Mouse (Mus musculus): ENCODE results near the gene Gm49318. TPM values are rescaled to one million over a fixed set of nuclear protein-coding genes. Genes with fewer than 3 reads are reported as not detected.
"Not testable (repeated sequence)": the region's sequence is repeated elsewhere in the genome, so short reads cannot be mapped to it uniquely, and the experiment has no call there.

The Gm49318 gene
- 1 to 10 TPM; 1.5 to 2.8 TPM for total RNA-seq (2021)
- long read RNA-seq, experiment 1, partial matches to known transcripts: 0 of 4 reads
- long read RNA-seq, experiment 1, other reads (novel, unspliced or antisense): 4 of 4 reads
- long read RNA-seq, experiment 2, partial matches to known transcripts: 0 of 3 reads
- long read RNA-seq, experiment 2, other reads (novel, unspliced or antisense): 3 of 3 reads

GRCm38 (mm10) chr9:22070791-22071573, at the start of gene Gm49318, which contains the start of gene Zfp653:
Gene Gm49318, minus strand, starts transcription at chr9:22071259.
Gene Zfp653, minus strand, starts transcription at chr9:22071376.
- peak; percentile 97 to 98 for DNase-seq (ENCODE audit: low spot score in 2 of 2)

DNA sequence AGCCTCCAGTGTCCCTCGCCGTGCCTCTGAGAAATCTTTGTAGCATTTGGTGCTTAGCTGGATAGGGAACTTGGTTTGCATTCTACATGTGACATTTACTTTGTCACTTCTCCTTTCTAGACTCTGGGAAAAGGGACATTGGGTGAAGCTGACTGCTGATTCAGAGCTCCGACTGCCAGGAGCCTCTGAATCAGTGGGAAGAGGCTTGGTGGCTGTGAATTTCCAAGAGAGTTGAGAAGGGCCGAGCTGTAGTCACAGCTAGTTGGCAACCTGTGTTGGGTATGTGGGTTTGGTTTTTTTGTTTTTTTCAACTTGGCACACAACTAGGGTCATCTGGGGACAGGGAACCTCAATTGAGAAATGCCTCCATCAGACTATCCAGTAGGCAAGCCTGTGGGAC, 48.5 kb upstream of the Gm49318 start:
- DNase-seq (ENCODE audit: low spot score in 2 of 2): peak in 1 of 2 experiments; percentile 13

DNA sequence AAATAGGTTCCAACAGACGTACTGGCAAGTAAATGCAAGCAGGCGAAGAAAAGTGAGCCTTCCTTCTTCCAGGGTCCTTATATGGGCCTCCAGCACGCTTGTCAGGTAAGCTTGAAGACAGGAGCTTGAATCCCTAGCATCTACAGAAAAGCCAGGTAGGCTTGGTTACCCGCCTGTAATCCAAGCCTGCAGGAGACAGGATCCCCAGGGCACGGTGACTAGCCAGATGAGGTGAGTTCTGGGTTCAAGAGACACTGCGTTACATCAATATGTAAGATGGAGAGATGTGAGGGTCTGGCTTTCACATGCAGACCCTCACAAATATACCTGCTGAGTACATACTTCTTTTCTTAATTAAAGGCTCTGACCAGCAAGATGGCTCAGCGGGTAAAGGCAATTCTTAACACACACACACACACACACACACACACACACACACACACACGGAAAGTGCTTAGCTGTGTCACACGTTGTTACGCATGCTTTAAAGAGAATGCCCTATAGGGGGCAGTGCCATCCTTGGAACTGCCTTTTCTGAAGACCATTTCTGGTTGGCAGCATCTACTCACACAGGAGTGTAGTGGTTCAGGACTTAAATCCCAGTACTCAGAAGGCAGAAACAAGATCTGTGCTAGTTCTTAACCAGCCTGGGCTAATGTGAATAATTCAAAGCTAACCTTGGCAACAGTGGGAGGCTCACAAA, 46.8 kb upstream of the Gm49318 start:
- DNase-seq (ENCODE audit: low spot score in 2 of 2): peak; percentile 28 to 55

DNA sequence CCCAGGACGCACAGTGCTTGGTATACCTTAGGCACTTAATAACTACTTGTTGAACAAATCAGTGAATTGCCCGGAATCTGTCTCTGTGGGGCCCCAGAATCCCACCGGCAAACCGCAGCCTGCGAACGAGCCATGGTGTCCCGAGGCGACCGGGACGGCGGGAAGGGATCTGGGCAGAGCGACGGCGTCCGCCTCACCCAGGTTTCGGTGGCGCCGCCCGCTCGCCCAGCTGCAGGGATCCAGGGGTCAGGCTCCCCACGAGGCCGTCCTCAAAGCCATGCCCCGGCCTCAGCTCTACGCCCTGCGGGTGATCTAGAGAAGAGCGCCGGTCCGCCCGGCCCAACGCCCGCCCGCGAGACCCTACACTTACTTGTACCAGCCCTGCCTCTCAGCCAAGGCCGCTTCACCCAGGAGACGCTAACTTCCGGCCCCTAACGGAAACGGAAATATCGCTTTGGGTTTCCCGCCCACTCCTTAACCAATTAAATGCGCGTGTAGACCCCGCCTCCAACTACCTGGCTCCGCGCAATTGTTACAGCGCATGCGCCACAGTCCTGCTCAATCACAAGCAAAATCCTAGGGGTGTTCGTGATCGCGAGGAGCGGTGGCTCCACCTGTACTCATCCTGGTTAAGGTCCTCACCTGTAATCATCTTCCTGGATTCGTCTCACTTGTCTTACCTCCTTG, 45.8 kb upstream of the Gm49318 start, which contains the start of gene Elof1:
Gene Elof1 (minus strand): TSS at position 433 of the 687 bp plus-strand sequence.
- DNase-seq (ENCODE audit: low spot score in 2 of 2): peak; percentile 93 to 97

- no peak for DNase-seq (ENCODE audit: low spot score in 2 of 2)
Observed at GRCm38 (mm10) chr9:22116086-22116485, 45.0 kb upstream of the Gm49318 start.

- no peak for DNase-seq (ENCODE audit: low spot score in 2 of 2)
Observed at GRCm38 (mm10) chr9:22115635-22116034, 44.6 kb upstream of the Gm49318 start.

GRCm38 (mm10) chr9:22108194-22108593, 37.1 kb upstream of the Gm49318 start:
- no peak for DNase-seq (ENCODE audit: low spot score in 2 of 2)

- no peak for DNase-seq (ENCODE audit: low spot score in 2 of 2)
Observed at GRCm38 (mm10) chr9:22099922-22100321, 28.9 kb upstream of the Gm49318 start.

GRCm38 (mm10) chr9:22098993-22099696, 28.1 kb upstream of the Gm49318 start, which contains the start of gene Cnn1:
Gene Cnn1, plus strand, starts transcription at chr9:22099216.
- DNase-seq (ENCODE audit: low spot score in 2 of 2): no peak

DNA sequence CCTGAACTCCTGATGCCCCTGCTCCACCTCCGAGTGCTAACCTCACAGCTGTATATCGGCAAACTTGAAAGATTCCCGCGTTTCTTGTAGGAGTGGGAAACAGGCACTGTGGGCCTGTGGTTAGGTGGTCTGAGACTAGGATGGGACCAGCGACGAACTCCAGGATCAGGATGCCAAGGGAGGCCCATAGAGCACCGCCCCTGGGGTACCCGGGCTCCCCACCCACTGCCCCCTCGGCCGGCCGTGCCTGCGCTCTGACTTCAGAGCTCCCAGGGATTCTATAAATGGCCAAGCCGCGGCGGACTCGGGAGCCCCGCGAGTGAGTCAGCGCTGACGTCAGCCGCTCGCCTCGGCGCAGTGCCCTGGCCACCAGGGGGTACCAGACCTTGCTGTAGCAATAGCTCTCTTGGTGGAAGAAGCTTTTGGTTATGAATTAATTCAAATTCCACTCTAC, 24.8 kb upstream of the Gm49318 start:
- DNase-seq (ENCODE audit: low spot score in 2 of 2): peak; percentile 55 to 66

GRCm38 (mm10) chr9:22092746-22093145, 21.7 kb upstream of the Gm49318 start:
- DNase-seq (ENCODE audit: low spot score in 2 of 2): no peak

DNA sequence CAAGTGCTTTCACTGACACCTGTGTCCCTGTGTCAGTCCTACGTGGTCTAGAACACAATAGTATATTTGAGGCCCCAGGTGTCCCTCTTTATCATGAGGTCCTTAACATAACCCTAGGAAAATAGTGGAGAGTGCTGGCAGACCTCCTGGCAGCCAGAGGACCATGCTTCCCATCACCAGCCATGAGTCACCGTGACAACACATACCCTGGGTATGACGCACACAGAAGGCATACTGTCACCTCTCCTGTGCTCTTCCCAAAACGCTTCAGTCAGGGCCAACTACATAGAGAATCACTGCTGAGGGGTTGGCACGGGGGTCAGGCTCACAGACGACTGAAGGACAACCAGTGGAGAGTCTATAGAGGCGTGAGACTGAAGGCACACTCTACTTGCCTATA, 18.9 kb upstream of the Gm49318 start:
- no peak for DNase-seq (ENCODE audit: low spot score in 2 of 2)

- no peak for DNase-seq (ENCODE audit: low spot score in 2 of 2)
Observed at GRCm38 (mm10) chr9:22089281-22089680, 18.2 kb upstream of the Gm49318 start.

DNA sequence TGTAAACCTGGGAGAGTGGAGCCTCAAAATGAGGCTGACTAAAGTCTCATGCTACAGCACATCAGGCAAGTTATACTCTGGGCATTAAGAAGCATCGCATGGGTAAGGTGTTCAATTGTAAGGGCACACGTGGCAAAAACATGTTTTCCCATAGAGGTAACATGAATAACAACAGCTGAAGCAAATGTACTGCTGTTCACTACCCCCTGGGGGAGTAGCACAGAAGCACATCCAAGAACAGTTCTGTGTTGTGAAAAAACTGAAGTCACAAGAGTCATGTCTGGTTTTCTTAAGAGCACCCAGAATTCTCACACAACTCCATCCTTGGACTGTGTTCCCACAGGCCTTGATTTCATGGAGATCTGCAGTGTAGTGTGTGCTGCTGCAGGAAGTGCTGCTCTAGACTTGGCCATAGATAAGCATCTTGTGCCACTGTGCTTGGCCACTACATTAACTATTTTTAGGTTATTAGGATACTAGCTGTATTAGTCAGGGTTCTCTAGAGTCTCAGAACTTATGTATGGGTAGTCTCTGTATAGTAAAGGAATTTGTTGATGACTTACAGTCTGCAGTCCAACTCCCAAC, 16.1 kb upstream of the Gm49318 start:
- DNase-seq (ENCODE audit: low spot score in 2 of 2): no peak

DNA sequence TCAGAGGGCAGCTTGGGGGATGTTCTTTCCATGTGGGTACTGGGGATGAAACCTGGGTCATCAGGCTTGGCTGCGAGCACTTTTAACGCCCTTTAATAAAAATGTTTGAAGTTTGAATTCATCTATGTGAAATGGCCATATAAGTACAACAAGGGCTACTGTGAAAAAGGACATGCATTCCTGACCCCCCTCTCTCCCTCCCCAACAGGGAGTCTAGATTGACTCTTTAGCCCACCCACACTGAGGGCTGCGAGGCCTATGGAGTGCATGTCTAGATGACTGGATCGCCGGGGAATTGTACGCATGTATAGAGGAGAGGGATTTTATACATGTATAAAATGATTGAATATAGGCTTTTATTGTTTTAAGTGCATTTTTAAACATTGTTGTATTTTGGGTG, 15.0 kb upstream of the Gm49318 start:
- DNase-seq (ENCODE audit: low spot score in 2 of 2): no peak

DNA sequence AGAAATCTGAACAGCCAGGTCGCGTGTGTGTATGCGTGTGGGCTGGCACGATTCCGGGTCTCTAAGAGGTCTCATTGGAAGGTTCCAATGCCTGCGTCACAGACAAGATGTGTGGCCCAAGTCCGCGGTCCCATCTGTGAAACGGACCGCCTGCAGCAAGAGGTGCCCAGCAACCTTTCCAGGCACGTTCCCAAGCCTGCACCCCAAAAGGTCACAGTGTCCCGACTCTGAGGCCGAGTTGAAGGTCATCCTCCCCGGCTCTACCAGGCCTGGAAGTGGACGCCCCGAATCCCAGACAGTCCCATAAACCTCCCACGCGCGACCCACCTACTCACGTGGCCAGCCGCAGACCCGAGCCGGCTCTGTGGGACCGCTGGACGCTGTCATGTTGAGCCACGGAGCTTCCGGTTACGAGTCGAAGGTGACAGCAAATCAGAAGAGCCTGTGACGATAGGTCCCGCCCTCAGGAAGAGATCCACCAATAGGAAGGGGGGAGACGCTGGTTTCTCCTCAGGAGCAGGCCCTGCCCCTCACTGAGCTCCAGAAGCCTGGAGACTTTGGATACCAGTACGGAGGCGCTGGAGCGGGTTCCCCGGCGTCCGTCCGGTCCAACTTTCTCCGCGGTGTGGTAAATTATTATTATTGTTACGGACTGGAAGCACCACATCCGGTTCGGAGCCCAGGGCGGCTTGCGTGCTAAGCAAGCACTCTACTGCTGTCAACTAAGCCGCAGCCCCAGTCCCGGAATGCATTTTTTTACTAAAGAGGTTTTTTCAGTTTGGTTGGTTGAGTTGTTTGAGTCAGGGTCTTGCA, 14.2 kb upstream of the Gm49318 start, which contains the start of gene Ecsit:
Gene Ecsit (minus strand): TSS at position 417 of the 813 bp plus-strand sequence.
- peak; percentile 93 to 98 for DNase-seq (ENCODE audit: low spot score in 2 of 2)

DNA sequence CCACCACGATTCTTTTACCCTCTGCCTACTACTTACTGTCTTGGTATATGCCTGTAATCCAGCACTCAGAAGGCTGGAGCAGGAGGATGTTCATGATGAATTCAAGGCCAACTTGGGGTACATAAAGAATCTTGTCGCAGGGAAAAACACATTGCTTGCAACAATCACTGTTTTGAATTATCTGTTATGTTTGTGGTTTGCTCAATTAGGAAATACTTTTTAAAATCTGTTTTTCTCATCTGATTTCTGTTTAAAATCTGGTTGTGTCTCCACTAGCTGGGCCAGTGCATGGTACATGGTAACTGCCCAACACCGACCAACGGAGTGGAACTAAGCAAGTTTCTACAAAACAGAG, 13.6 kb upstream of the Gm49318 start:
- DNase-seq (ENCODE audit: low spot score in 2 of 2): no peak

GRCm38 (mm10) chr9:22076223-22076622, 5.2 kb upstream of the Gm49318 start:
- no peak for DNase-seq (ENCODE audit: low spot score in 2 of 2)

GRCm38 (mm10) chr9:22075778-22076177, 4.7 kb upstream of the Gm49318 start:
- DNase-seq (ENCODE audit: low spot score in 2 of 2): not testable (repeated sequence)
